Mouse (Mus musculus): ENCODE results near the gene Cela3b. TPM values are rescaled to one million over a fixed set of nuclear protein-coding genes. Genes with fewer than 3 reads are reported as not detected.

Gene Cela3b
- total and polyA plus RNA-seq, 3 experiments = not detected

- 59% methylated on average over 15 of the region's 15 CpGs for WGBS
- Histone ChIP-seq H3K27ac (peak overlapping the region; percentile 49), H3K36me3 (ENCODE audit: control insufficient read depth, insufficient read depth, low read length) (no peaks in the 10 kb centered on the region), H3K79me2 (replicated peaks; ENCODE audit: control insufficient read depth, insufficient read depth, low read length) (no peaks in the 10 kb centered on the region), H3K4me1 (ENCODE audit: control insufficient read depth, insufficient read depth, low read length) (peaks cover 1% of the 10 kb centered on the region; the same call in 1 of the 2 replicates), H3K4me3 (no peak overlapping the region), H3K9ac (ENCODE audit: low read depth, low read length) (no peak overlapping the region), H3K27me3 (ENCODE audit: control insufficient read depth, insufficient read depth, low read length) (no peaks in the 10 kb centered on the region)
- TF ChIP-seq POLR2A (IDR thresholded peaks at IDR 0.05; ENCODE audit: insufficient read depth, low read depth, low read length) (no peak), CTCF (IDR thresholded peaks at IDR 0.05) (no peak), EP300 (IDR thresholded peaks at IDR 0.05; ENCODE audit: insufficient read depth, low read depth, low read length) (peak; percentile 72; the same call in 1 of the 2 replicates)
- intact Hi-C loops (cut with DNase I) = loop anchor here (10.0 kb wide), 2 partner anchors 232 to 322 kb away; no protein-coding TSS in a partner anchor
- peak; percentile 58 to 80 for DNase-seq
These were observed 33.5 kb downstream of the Cela3b start for GRCm38 (mm10) chr4:137396641-137397525.

DNA sequence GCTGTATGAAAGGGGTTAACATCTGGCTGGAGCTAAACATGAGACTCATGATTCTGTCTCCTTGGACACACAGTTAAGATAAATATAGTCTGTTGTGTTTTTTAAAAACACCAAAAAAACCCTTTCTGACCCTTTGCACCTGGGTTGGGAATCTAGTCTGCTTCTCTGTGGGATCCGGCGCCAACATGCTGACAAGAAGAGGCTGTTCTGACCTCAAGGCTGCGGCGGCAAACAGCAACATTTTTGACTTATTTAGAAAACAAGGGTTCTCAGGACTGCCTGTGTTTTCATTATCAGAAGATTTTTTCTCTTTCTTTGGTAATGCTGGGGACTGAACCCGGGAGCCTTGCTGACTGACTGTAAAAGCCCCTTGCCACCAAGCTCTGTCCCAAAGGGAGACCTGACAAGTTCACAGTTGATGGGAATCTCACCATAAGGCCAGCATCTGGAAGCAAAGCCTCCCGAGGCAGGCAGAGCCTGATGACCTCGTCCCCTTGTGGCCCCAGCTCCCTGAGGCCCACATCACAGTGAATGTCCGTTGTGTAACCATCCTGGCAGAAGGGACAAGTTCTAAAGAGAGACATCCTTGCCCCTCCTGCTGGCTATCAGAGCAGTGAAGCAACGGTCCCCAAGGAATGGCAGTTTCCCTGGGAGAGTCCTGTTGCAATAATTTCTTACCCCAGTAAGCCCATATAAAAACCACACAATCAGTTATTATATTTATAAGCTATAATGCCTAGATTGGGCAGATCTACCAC, 36.8 kb downstream of the Cela3b start:
- intact Hi-C loops (cut with DNase I) = loop anchor here (5.0 to 10.0 kb wide), 3 partner anchors 81 to 319 kb away; no protein-coding TSS in a partner anchor
- H3K27ac ChIP-seq = peak overlapping the region; percentile 65

GRCm38 (mm10) chr4:137392874-137393273, 37.5 kb downstream of the Cela3b start:
- H3K27me3 ChIP-seq (ENCODE audit: control insufficient read depth, insufficient read depth, low read length) = no peaks in the 10 kb centered on the region
- H3K4me1 ChIP-seq (ENCODE audit: control insufficient read depth, insufficient read depth, low read length) = peaks cover 6% of the 10 kb centered on the region
- H3K4me3 ChIP-seq = no peak overlapping the region
- H3K79me2 ChIP-seq (replicated peaks; ENCODE audit: control insufficient read depth, insufficient read depth, low read length) = no peaks in the 10 kb centered on the region
- DNase-seq = no peak
- no peak overlapping the region for H3K9ac ChIP-seq (ENCODE audit: low read depth, low read length)
- H3K27ac ChIP-seq = peak overlapping the region; percentile 65
- WGBS = 78% methylated on average over 9 of the region's 9 CpGs
- intact Hi-C loops (cut with DNase I) = loop anchor here (5.0 to 10.0 kb wide), 3 partner anchors 81 to 318 kb away; no protein-coding TSS in a partner anchor
- TF ChIP-seq CTCF (IDR thresholded peaks at IDR 0.05) (no peak), POLR2A (IDR thresholded peaks at IDR 0.05; ENCODE audit: insufficient read depth, low read depth, low read length) (no peak), EP300 (IDR thresholded peaks at IDR 0.05; ENCODE audit: insufficient read depth, low read depth, low read length) (no peak)
- no peaks in the 10 kb centered on the region for H3K36me3 ChIP-seq (ENCODE audit: control insufficient read depth, insufficient read depth, low read length)

More for the DNA sequence above, 36.8 kb downstream of the Cela3b start:
- Histone ChIP-seq H3K79me2 (replicated peaks; ENCODE audit: control insufficient read depth, insufficient read depth, low read length) (no peaks in the 10 kb centered on the region), H3K27me3 (ENCODE audit: control insufficient read depth, insufficient read depth, low read length) (no peaks in the 10 kb centered on the region), H3K4me3 (no peak overlapping the region), H3K9ac (ENCODE audit: low read depth, low read length) (no peak overlapping the region), H3K36me3 (ENCODE audit: control insufficient read depth, insufficient read depth, low read length) (no peaks in the 10 kb centered on the region), H3K4me1 (ENCODE audit: control insufficient read depth, insufficient read depth, low read length) (peaks cover 6% of the 10 kb centered on the region)
- TF ChIP-seq POLR2A (IDR thresholded peaks at IDR 0.05; ENCODE audit: insufficient read depth, low read depth, low read length) = no peak
- 0 out of 2 replicates have a peak, but pooled peaks have one; percentile 46 for TF ChIP-seq EP300 (IDR thresholded peaks at IDR 0.05; ENCODE audit: insufficient read depth, low read depth, low read length)
- no peak for TF ChIP-seq CTCF (IDR thresholded peaks at IDR 0.05)
- WGBS = 49% methylated on average over 9 of the region's 9 CpGs
- peak; percentile 64 to 74 for DNase-seq

DNA sequence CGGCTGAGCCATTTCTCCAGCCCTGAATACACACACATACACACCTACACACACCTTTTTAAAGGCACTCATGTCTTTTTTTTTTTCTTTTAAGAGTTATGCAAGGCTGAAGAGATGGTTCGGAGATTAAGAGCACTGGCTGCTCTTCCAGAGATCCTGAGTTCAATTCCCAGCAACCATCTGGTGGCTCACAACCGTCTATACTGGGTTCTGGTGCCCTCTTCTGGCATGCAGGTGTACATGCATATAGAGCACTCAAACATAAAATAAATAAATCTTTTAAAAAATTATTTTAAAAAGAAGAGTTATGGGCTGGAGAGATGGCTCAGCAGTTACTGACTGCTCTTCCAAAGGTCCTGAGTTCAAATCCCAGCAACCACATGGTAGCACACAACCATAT, 39.1 kb downstream of the Cela3b start:
- WGBS = 89% methylated on average over 3 of the region's 3 CpGs
- Histone ChIP-seq H3K4me1 (ENCODE audit: control insufficient read depth, insufficient read depth, low read length) (peaks cover 6% of the 10 kb centered on the region), H3K27ac (no peak overlapping the region), H3K9ac (ENCODE audit: low read depth, low read length) (no peak overlapping the region), H3K36me3 (ENCODE audit: control insufficient read depth, insufficient read depth, low read length) (no peaks in the 10 kb centered on the region), H3K27me3 (ENCODE audit: control insufficient read depth, insufficient read depth, low read length) (no peaks in the 10 kb centered on the region), H3K79me2 (replicated peaks; ENCODE audit: control insufficient read depth, insufficient read depth, low read length) (no peaks in the 10 kb centered on the region), H3K4me3 (no peak overlapping the region)
- TF ChIP-seq CTCF (IDR thresholded peaks at IDR 0.05) (peak; percentile 58), EP300 (IDR thresholded peaks at IDR 0.05; ENCODE audit: insufficient read depth, low read depth, low read length) (no peak)
- intact Hi-C loops (cut with DNase I) = loop anchor here (5.0 to 10.0 kb wide), 3 partner anchors 79 to 316 kb away; no protein-coding TSS in a partner anchor
- no peak for DNase-seq

DNA sequence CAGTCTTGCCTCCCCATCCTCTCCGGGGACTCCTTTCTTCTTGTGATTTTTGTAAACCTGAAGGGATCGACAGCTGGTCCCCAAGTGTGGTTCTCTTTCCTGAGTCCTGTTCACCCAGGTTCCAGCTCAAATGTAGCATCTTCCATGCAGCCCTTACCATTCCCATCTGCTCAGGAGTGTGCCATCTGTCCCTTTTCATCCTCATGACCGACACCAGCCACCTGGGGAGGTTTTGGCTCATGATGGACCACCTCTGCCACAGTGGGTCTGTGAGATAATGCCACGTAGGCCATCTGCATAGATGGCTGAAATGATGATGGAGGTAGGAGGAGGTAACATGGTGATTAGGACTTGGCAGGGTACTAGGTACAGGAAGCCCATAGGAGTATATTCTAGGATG, 40.1 kb downstream of the Cela3b start:
- Histone ChIP-seq H3K9ac (ENCODE audit: low read depth, low read length) (no peak overlapping the region), H3K4me1 (ENCODE audit: control insufficient read depth, insufficient read depth, low read length) (peaks cover 6% of the 10 kb centered on the region), H3K27ac (no peak overlapping the region), H3K27me3 (ENCODE audit: control insufficient read depth, insufficient read depth, low read length) (no peaks in the 10 kb centered on the region), H3K4me3 (no peak overlapping the region), H3K79me2 (replicated peaks; ENCODE audit: control insufficient read depth, insufficient read depth, low read length) (no peaks in the 10 kb centered on the region), H3K36me3 (ENCODE audit: control insufficient read depth, insufficient read depth, low read length) (no peaks in the 10 kb centered on the region)
- WGBS = 89% methylated on average over 4 of the region's 4 CpGs
- no peak for TF ChIP-seq CTCF (IDR thresholded peaks at IDR 0.05)
- TF ChIP-seq EP300 (IDR thresholded peaks at IDR 0.05; ENCODE audit: insufficient read depth, low read depth, low read length) = no peak
- no peak for TF ChIP-seq POLR2A (IDR thresholded peaks at IDR 0.05; ENCODE audit: insufficient read depth, low read depth, low read length)
- DNase-seq = no peak
- intact Hi-C loops (cut with DNase I) = loop anchor here (5.0 to 10.0 kb wide), 3 partner anchors 78 to 315 kb away; no protein-coding TSS in a partner anchor

Measured in heart, adult 2 months (tissue).